Mouse (Mus musculus) Patski (cell line): ENCODE measurements at regions not wholly inside any gene's neighbourhood (a gene's known extent, or its start where the extent isn't known, plus 50 kb on each side); places are given as distances from the start of the nearest gene placed in this dataset.

Source experiments
- ATAC-seq: fragments of 100-300 bp; one replicate; pipeline ENCODE4 v1.8.0; 2021
- CTCF ChIA-PET: fragments of 350-600 bp; sonication (Branson Sonifier 250); formaldehyde crosslinking; loops from one replicate; lab custom pipeline; 2022; ENCODE audit warnings: inconsistent platforms; lab: Charles Lee
- POLR2A ChIA-PET: fragments of 350-600 bp; sonication (Branson Sonifier 250); formaldehyde crosslinking; loops from one replicate; lab custom pipeline; 2022; ENCODE audit warnings: antibody characterized with exemption, inconsistent platforms; lab: Charles Lee
- DNase-seq: peaks from one replicate; pipeline ENCODE4 v3.0.0-alpha.2; 2011; ENCODE audit warnings: low read depth, low spot score
- H3K27me3 ChIP-seq: fragments of 371-371 bp; one replicate; pipeline ENCODE4 v1.5.1; 2021
- CTCF ChIP-seq: fragments of 100-300 bp; IDR thresholded peaks from one replicate; pipeline ENCODE4 v1.5.1; 2021
- in situ Hi-C: fragments of 300-500 bp; cut with MboI; formaldehyde crosslinking; loops from 3 replicates; pipeline ENCODE4 v1.11.1; 2018; ENCODE audit warnings: low pct_unique_long_range_greater_than_20kb, mixed read lengths

GRCm38 (mm10) chr2:61062125-61062524, 99.1 kb upstream of the Rbms1 start:
- no peak for ATAC-seq
- in situ Hi-C loops = no loop called here
- CTCF ChIA-PET = no interaction called here

DNA sequence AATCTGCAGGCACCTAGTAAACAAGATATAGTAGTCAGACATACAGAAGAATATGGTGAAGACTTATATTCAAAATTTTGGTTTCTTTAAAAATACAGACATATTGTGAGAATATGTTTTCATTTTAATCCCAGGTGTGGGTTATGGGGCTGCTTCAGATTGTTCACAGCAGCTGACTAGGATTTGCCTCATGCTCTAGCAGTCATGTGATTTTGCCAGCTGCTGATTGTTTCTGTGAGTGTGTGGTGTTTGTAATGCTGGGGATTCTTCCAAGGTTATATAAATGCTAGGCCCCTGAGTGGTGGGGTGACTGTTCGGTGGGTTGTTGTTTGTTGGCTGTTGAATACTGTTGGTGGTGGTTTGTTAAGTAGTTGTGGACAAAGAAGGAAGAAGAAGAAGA, 97.9 kb upstream of the Rbms1 start:
- TF ChIP-seq CTCF = no peak
- no peak for DNase-seq
- H3K27me3 ChIP-seq = no peaks in the 10 kb centered on the region
- no peak for ATAC-seq
- in situ Hi-C loops = no loop called here
- CTCF ChIA-PET = no interaction called here
- POLR2A ChIA-PET = no interaction called here

More at GRCm38 (mm10) chr2:61062125-61062524, 99.1 kb upstream of the Rbms1 start:
- no peak for DNase-seq
- no peak for TF ChIP-seq CTCF
- POLR2A ChIA-PET = no interaction called here
- H3K27me3 ChIP-seq = no peaks in the 10 kb centered on the region

DNA sequence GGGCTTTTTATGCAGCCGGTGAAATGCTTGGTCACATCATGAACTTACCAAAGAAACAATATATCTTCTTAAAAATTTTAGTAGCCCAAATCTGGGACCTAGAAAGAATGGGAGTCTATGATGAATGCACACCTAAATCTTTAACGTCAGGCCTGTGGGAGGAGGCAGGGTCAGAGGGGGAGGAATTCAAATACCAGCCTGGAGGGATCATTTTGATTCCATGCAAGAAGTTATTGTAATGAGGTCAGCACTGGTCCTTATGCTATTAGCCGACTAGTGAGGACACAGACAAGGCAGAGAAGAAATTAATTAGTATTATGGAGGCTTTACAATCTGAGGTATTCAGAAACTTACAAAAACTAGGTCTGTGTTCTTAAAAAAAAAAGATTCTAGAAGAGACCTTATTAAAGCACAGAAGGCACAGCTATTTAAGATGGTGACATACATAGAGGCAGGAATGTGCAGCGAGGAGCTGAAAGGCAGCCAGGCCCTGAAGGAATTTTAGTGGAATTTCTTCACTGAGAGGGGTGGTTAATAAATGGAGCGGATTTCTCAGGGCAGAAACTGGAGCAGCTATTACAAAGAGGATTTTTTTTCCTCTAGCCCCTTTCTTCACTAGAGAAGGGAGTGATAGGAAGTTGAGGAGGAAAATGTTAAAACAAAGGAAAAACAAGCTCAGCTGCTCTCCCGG, 95.7 kb upstream of the Rbms1 start:
- ATAC-seq (no peak), DNase-seq (peak; percentile 7)
- CTCF ChIA-PET = no interaction called here
- POLR2A ChIA-PET = no interaction called here
- TF ChIP-seq CTCF = no peak
- H3K27me3 ChIP-seq = no peaks in the 10 kb centered on the region
- in situ Hi-C loops = no loop called here

DNA sequence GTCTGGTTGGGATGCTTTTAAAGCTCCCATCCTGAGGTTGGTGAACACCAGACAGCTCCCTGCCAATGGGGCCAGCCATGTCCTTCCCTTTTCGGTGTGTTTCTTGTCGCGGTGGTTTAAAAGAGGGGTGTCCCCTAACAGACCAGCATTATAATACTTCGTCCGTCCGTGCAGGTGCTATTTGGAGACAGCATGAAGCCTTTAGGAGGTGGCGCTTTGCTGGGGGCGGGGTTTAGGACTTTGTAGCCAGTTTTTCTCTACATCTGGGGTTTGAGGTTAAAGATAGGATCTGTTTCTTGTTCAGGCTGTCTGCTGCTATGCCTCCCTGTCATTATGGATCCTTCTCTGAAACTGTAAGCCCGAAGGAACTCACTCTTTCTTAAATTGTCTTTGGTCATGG, 89.3 kb upstream of the Rbms1 start:
- ATAC-seq = no peak
- CTCF ChIA-PET = no interaction called here
- no peak for DNase-seq
- TF ChIP-seq CTCF = no peak
- POLR2A ChIA-PET = no interaction called here
- H3K27me3 ChIP-seq = no peaks in the 10 kb centered on the region
- in situ Hi-C loops = no loop called here

GRCm38 (mm10) chr2:61051808-61052207, 88.8 kb upstream of the Rbms1 start:
- no peak for ATAC-seq
- ChIA-PET POLR2A (no interaction called here), CTCF (no interaction called here)
- no peak for TF ChIP-seq CTCF
- no peaks in the 10 kb centered on the region for H3K27me3 ChIP-seq
- no peak for DNase-seq
- in situ Hi-C loops = no loop called here

DNA sequence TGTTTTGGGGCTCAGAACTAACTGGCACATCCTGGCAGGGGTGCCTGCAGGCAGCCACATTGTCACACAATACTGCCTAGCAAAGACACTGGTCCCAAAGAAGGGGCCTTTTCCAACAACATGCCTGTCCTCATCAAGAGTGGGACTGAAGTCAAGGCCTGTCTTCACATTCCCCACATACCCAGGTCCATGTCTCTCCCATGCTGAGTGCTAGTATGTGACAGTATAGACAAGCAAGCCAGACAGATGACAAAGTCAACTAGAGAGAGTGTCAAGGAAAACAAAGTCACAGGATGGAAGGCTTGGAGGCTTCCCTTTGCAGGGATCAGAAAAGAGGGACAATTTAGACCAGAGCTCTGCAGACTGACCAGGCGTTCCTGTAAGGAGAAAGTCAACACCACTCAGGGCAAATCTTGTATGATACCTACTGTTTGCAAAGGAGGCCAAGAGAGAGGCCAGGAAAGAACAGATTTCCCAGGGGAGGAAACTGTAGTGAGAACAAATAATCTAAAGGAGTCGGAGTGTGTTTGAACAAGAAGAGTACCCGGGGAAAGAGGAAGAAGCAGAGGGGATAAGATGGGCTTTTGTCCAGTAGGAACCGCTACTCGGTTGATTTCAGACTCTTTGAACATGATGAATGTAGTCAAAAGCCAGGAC, 83.2 kb upstream of the Rbms1 start:
- ATAC-seq (no peak), DNase-seq (no peak)
- H3K27me3 ChIP-seq = no peaks in the 10 kb centered on the region
- no peak for TF ChIP-seq CTCF
- ChIA-PET POLR2A (no interaction called here), CTCF (no interaction called here)
- in situ Hi-C loops = no loop called here

- in situ Hi-C loops = no loop called here
- no peaks in the 10 kb centered on the region for H3K27me3 ChIP-seq
- no peak for TF ChIP-seq CTCF
- no peak for ATAC-seq
- no peak for DNase-seq
- ChIA-PET CTCF (no interaction called here), POLR2A (interaction anchor here (1.2 kb wide), 1 partner anchor 11 kb away, joined by 3 read pairs; no protein-coding TSS in a partner anchor)
Observed at GRCm38 (mm10) chr2:61045467-61045866, 82.5 kb upstream of the Rbms1 start.

DNA sequence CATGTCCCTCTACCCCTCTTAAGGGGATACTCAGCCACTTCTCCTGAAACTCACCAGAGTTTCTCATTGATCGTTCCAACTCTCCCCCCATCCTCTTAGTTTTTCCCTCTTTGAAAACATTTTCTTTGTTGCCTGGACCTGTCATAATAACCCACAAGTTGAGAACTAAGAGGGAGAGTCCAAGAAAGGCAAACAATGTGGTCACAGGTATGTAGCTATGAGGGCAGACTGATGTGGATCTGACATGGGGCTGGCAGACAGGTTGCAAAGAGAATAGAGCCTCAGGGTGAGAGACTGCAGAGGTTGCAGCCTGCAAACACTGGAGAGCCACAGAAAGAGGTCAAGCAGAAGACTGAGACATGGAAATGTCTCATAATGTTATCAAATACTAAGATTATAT, 69.9 kb upstream of the Rbms1 start:
- DNase-seq = no peak
- in situ Hi-C loops = no loop called here
- TF ChIP-seq CTCF = no peak
- ChIA-PET CTCF (no interaction called here), POLR2A (no interaction called here)
- ATAC-seq = no peak
- no peaks in the 10 kb centered on the region for H3K27me3 ChIP-seq

GRCm38 (mm10) chr2:61029706-61030105, 66.7 kb upstream of the Rbms1 start:
- in situ Hi-C loops = no loop called here
- TF ChIP-seq CTCF = no peak
- no peak for DNase-seq
- ATAC-seq = no peak
- POLR2A ChIA-PET = no interaction called here
- CTCF ChIA-PET = no interaction called here
- no peaks in the 10 kb centered on the region for H3K27me3 ChIP-seq

DNA sequence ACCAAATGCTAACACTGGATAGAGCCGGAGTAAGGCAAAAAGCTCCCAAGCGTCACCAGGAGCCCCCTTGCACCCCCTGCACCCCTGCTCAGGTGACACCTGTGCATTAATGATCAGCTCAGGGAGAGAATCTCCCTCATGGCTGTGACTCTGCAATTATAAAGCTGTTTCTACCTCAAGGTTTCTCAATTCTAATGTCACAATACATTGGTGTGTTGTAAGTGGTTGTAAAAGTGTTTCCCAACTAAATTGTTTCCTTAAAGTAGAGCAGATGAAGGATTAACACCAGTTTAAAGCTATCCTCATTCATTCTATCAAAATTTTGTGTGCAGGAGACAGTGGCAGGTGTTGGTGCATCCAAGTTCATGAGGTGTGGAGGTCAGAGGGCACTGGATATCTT, 65.6 kb upstream of the Rbms1 start:
- CTCF ChIA-PET = interaction anchor here (0.7 kb wide), 1 partner anchor 10 kb away, joined by 3 read pairs; no protein-coding TSS in a partner anchor
- no peak for DNase-seq
- no peak for TF ChIP-seq CTCF
- H3K27me3 ChIP-seq = no peaks in the 10 kb centered on the region
- in situ Hi-C loops = no loop called here
- no peak for ATAC-seq
- POLR2A ChIA-PET = no interaction called here

DNA sequence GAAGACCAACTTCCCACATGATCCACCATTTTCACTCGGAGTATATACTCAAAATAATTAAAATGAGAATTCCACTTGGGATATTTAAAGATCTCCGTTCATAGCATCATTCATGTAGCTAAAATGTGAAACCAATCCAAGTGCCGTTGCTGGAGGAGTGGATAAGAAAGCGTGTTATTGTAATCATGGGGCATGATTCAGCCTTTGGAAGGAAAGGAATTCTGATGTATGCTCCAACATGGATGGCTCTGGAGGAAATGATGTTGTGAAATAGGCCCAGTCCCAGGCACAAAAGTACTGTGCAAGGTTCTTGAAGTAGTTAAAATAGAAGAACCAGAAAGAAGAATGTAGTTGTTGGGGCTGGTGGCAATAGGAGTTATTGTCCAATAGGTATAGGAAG, 64.7 kb upstream of the Rbms1 start:
- no peaks in the 10 kb centered on the region for H3K27me3 ChIP-seq
- no peak for TF ChIP-seq CTCF
- no peak for ATAC-seq
- ChIA-PET CTCF (no interaction called here), POLR2A (no interaction called here)
- in situ Hi-C loops = no loop called here
- no peak for DNase-seq
